Mouse (Mus musculus) mammary gland, adult 2 months (tissue): Measurements from ENCODE around the gene 1700031F05Rik. TPM values are rescaled to one million over a fixed set of nuclear protein-coding genes. Genes with fewer than 3 reads are reported as not detected.

Experiments
- polyA plus RNA-seq: library from polyadenylated mRNA; depleted of rRNA; stranded (reverse); fragments of >200 nt; gene quantifications from 2 replicates; pipeline ENCODE4 v1.2.3, GENCODE M21; 2012; ENCODE audit warnings: low replicate concordance; rRNA removed

1700031F05Rik gene
- not detected in 2 replicates for polyA plus RNA-seq

DNA sequence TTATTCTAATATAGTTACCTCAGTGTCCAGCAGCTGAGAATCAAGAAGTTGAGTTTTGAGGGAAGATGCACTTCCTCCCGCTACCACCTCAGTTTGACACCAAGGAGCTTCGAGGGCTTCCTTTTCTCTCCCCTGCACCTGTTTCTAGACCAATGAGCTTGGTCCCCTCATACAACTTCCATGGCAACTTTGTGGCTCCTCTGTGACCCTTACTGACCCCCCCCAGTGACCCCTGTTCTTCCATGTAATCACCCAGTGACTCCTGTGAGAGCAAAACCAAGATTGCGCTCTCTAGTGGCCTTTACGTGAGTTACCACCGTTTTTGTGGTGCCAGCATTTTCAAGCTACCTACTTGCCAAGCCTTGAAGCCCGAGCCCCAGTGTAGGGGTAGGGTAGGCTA lies at the start of gene 1700031F05Rik:
Gene 1700031F05Rik (minus strand): TSS at position 101 of the 400 bp plus-strand sequence.

DNA sequence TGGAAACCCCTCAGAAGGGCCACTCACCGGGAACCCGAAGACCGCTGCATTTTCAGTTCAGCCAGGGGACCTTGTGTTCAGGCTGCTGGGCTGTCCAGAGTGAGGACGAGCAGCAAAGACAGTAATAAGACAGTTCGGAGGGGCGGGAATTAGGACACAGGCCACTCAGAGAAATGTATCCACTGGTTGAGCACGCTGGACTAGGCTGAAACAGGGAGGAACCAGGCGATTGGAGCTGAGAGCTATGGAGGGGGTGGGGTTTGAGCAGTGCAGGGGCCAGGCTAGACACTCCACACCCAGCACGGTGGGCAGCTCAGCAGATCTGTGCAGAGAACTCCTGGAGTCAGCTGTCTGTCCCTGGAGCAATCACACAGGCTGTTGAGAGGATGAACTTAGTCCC lies 40.8 kb upstream of the 1700031F05Rik start, which contains the start of the genes Dmrtc1a and 1700011M02Rik:
Gene Dmrtc1a (minus strand): TSS at position 101 of the 400 bp plus-strand sequence.
Gene 1700011M02Rik (plus strand): TSS at position 319 of the 400 bp plus-strand sequence.

DNA sequence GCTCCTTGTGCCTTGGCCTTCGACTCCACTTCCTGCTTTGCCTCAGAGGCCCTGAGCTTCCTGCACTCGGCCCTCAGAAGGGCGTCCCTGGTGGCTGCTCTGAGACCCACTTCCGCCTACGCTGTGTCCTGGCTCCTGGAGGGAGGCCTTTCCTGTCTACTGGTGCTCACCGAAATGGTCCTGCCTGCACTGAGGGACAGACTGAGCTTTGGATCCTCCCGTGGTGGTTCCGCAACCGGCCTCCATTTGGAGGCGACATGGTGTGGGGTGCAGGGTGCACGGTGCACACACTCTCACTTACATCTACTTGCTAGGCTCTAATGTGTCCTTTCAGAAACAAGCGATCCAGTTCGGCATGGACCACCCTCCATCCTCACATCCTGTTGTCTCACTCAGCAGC lies 13.3 kb downstream of the 1700031F05Rik start, which contains the start of gene Dmrtc1c2:
Gene Dmrtc1c2 (minus strand): TSS at position 101 of the 400 bp plus-strand sequence.

Other genes with a start within 250 kb of the 1700031F05Rik start
- 4.4 and 41.8 TPM in 2 replicates for gene Phka1, start 223.7 kb downstream of the 1700031F05Rik start, polyA plus RNA-seq
- not detected in 2 replicates for gene Gm3880, start 181.0 kb downstream of the 1700031F05Rik start, polyA plus RNA-seq
- not detected in 2 replicates for gene Gm9112, start 160.3 kb downstream of the 1700031F05Rik start, polyA plus RNA-seq
- gene Dmrtc1b, start 160.1 kb downstream of the 1700031F05Rik start, polyA plus RNA-seq = not detected in 2 replicates
- gene Dmrtc1c1, start 65.0 kb downstream of the 1700031F05Rik start, polyA plus RNA-seq = not detected in 2 replicates
- gene Dmrtc1c2, start 13.4 kb downstream of the 1700031F05Rik start, polyA plus RNA-seq = 0.22 TPM in 1 of 2 replicates, not detected in the other
- gene Dmrtc1a, start 40.7 kb upstream of the 1700031F05Rik start, polyA plus RNA-seq = 0.12 TPM in 1 of 2 replicates, not detected in the other
- not detected in 2 replicates for gene 1700011M02Rik, start 40.9 kb upstream of the 1700031F05Rik start, polyA plus RNA-seq
- gene 1700018G05Rik, start 60.4 kb upstream of the 1700031F05Rik start, polyA plus RNA-seq = not detected in 2 replicates